Mouse (Mus musculus) myocyte (in vitro differentiated cells): ENCODE measurements around the gene Hoxc10.

Experiments
- POLR2A ChIP-seq: IDR thresholded peaks from one replicate; pipeline ENCODE4 v1.6.1; 2011; ENCODE audit warnings: low read depth, mild to moderate bottlenecking, control low read depth, moderate library complexity; ENCODE audit not compliant: insufficient read length
- USF1 ChIP-seq: IDR thresholded peaks from one replicate; pipeline ENCODE4 v1.6.1; 2011; ENCODE audit warnings: low read depth, mild to moderate bottlenecking, control low read depth, moderate library complexity

- peak; percentile 39 for TF ChIP-seq POLR2A
- no peak for TF ChIP-seq USF1
Observed at GRCm38 (mm10) chr15:102978615-102979515, 12.3 kb downstream of the Hoxc10 start.
